Mouse (Mus musculus) heart, adult 18-20 months (tissue): Measurements from ENCODE around the gene 2010111I01Rik. TPM values are rescaled to one million over a fixed set of nuclear protein-coding genes. Genes with fewer than 3 reads are reported as not detected.
"Not testable (repeated sequence)": the region's sequence is repeated elsewhere in the genome, so short reads cannot be mapped to it uniquely, and the experiment has no call there.

ENCODE experiments used
- DNase-seq, 2 experiments: peaks; one replicate each; pipeline ENCODE4 v3.0.0; 2021 to 2022; ENCODE audit warnings: mixed read lengths in 1 of 2
- total RNA-seq, 2 experiments: library from RNA; stranded (reverse); gene quantifications; 2 replicates each; pipeline ENCODE4 v1.2.3; 2021

The 2010111I01Rik gene
- total RNA-seq, 2 experiments from 2014 or later = 82.0 to 84.9 TPM

- no peak for DNase-seq
Measured at GRCm38 (mm10) chr13:63075331-63075855, 110.7 kb downstream of the 2010111I01Rik start.

GRCm38 (mm10) chr13:63080191-63080590, 115.5 kb downstream of the 2010111I01Rik start:
- no peak for DNase-seq

- peak in 1 of 2 experiments; percentile 45 for DNase-seq
Measured at GRCm38 (mm10) chr13:63080823-63081222, 116.1 kb downstream of the 2010111I01Rik start.

GRCm38 (mm10) chr13:63082555-63083136, 118.0 kb downstream of the 2010111I01Rik start:
- DNase-seq = no peak

- DNase-seq = not testable (repeated sequence)
Measured at GRCm38 (mm10) chr13:63083139-63083538, 118.4 kb downstream of the 2010111I01Rik start.

- no peak for DNase-seq
Measured at GRCm38 (mm10) chr13:63083663-63084062, 119.0 kb downstream of the 2010111I01Rik start.

GRCm38 (mm10) chr13:63087865-63088683, 123.4 kb downstream of the 2010111I01Rik start:
- no peak for DNase-seq

GRCm38 (mm10) chr13:63089513-63089912, 124.8 kb downstream of the 2010111I01Rik start:
- DNase-seq = no peak

GRCm38 (mm10) chr13:63091246-63091645, 126.6 kb downstream of the 2010111I01Rik start:
- no peak for DNase-seq

- no peak for DNase-seq
Measured at GRCm38 (mm10) chr13:63092299-63092698, 127.6 kb downstream of the 2010111I01Rik start.

GRCm38 (mm10) chr13:63092874-63093273, 128.2 kb downstream of the 2010111I01Rik start:
- no peak for DNase-seq

GRCm38 (mm10) chr13:63093636-63094035, 128.9 kb downstream of the 2010111I01Rik start:
- no peak for DNase-seq

GRCm38 (mm10) chr13:63094317-63095131, 129.8 kb downstream of the 2010111I01Rik start:
- DNase-seq = peak in 1 of 2 experiments; percentile 55

GRCm38 (mm10) chr13:63096764-63097163, 132.1 kb downstream of the 2010111I01Rik start:
- peak; percentile 81 to 89 for DNase-seq

- no peak for DNase-seq
Measured at GRCm38 (mm10) chr13:63097440-63097930, 132.8 kb downstream of the 2010111I01Rik start.

- no peak for DNase-seq
Measured at GRCm38 (mm10) chr13:63101761-63102160, 137.1 kb downstream of the 2010111I01Rik start.

- no peak for DNase-seq
Measured at GRCm38 (mm10) chr13:63102848-63103585, 138.3 kb downstream of the 2010111I01Rik start.

- peak in 1 of 2 experiments; percentile 4 for DNase-seq
Measured at GRCm38 (mm10) chr13:63106574-63106973, 141.9 kb downstream of the 2010111I01Rik start.

GRCm38 (mm10) chr13:63108601-63109000, 143.9 kb downstream of the 2010111I01Rik start:
- peak; percentile 72 to 89 for DNase-seq

GRCm38 (mm10) chr13:63111297-63112042, 146.8 kb downstream of the 2010111I01Rik start:
- no peak for DNase-seq
